Mouse (Mus musculus): ENCODE measurements around the gene Fermt2. TPM values are rescaled to one million over a fixed set of nuclear protein-coding genes. Genes with fewer than 3 reads are reported as not detected.
"Not testable (repeated sequence)": the region's sequence is repeated elsewhere in the genome, so short reads cannot be mapped to it uniquely, and the experiment has no call there.

The Fermt2 gene
- polyA plus RNA-seq, 1 experiment from 2014 or later: 147 TPM

- H3K4me3 ChIP-seq: no peak overlapping the region
- H3K9me3 ChIP-seq: no peaks in the 10 kb centered on the region
- WGBS: 68% methylated on average over 9 of the region's 9 CpGs
- no peak overlapping the region for H3K4me2 ChIP-seq (replicated peaks)
- H3K36me3 ChIP-seq: peaks cover 63% of the 10 kb centered on the region
- H3K27me3 ChIP-seq: no peaks in the 10 kb centered on the region
- H3K9ac ChIP-seq: no peak overlapping the region
- no peak overlapping the region for H3K27ac ChIP-seq
- no peaks in the 10 kb centered on the region for H3K4me1 ChIP-seq
- peak; percentile 72 for ATAC-seq (ENCODE audit: low FRiP score, low read depth)
These were observed 50.7 kb downstream of the Fermt2 start for GRCm38 (mm10) chr14:45478977-45479806.

GRCm38 (mm10) chr14:45478515-45478914 is 51.4 kb downstream of the Fermt2 start:
- Histone ChIP-seq H3K4me3 (no peak overlapping the region), H3K36me3 (peaks cover 66% of the 10 kb centered on the region), H3K9me3 (no peaks in the 10 kb centered on the region), H3K4me2 (replicated peaks) (no peak overlapping the region), H3K4me1 (no peaks in the 10 kb centered on the region), H3K27ac (no peak overlapping the region), H3K9ac (no peak overlapping the region), H3K27me3 (no peaks in the 10 kb centered on the region)
- no peak for ATAC-seq (ENCODE audit: low FRiP score, low read depth)
- WGBS: 66% methylated on average over 3 of the region's 3 CpGs

- ATAC-seq (ENCODE audit: low FRiP score, low read depth): no peak
- 55% methylated on average over 8 of the region's 8 CpGs for WGBS
- Histone ChIP-seq H3K9ac (no peak overlapping the region), H3K9me3 (no peaks in the 10 kb centered on the region), H3K27ac (no peak overlapping the region), H3K4me3 (no peak overlapping the region), H3K4me2 (replicated peaks) (no peak overlapping the region), H3K36me3 (peaks cover 68% of the 10 kb centered on the region), H3K27me3 (no peaks in the 10 kb centered on the region), H3K4me1 (no peaks in the 10 kb centered on the region)
These were observed 52.3 kb downstream of the Fermt2 start for GRCm38 (mm10) chr14:45477651-45478050.

GRCm38 (mm10) chr14:45476990-45477389 is 52.9 kb downstream of the Fermt2 start:
- Histone ChIP-seq H3K4me2 (replicated peaks) (no peak overlapping the region), H3K4me3 (no peak overlapping the region), H3K9ac (no peak overlapping the region), H3K27me3 (no peaks in the 10 kb centered on the region), H3K36me3 (peaks cover 67% of the 10 kb centered on the region), H3K27ac (no peak overlapping the region), H3K4me1 (no peaks in the 10 kb centered on the region), H3K9me3 (no peaks in the 10 kb centered on the region)
- 90% methylated on average over 7 of the region's 7 CpGs for WGBS
- ATAC-seq (ENCODE audit: low FRiP score, low read depth): no peak

GRCm38 (mm10) chr14:45472536-45472935 is 57.4 kb downstream of the Fermt2 start:
- H3K36me3 ChIP-seq: peaks cover 75% of the 10 kb centered on the region
- H3K27ac ChIP-seq: no peak overlapping the region
- H3K9me3 ChIP-seq: 0 out of 2 replicates have a peak, but pooled peaks cover 6% of the 10 kb centered on the region
- H3K4me2 ChIP-seq (replicated peaks): no peak overlapping the region
- no peak for ATAC-seq (ENCODE audit: low FRiP score, low read depth)
- WGBS: 90% methylated on average over 10 of the region's 10 CpGs
- no peaks in the 10 kb centered on the region for H3K4me1 ChIP-seq
- no peaks in the 10 kb centered on the region for H3K27me3 ChIP-seq
- no peak overlapping the region for H3K9ac ChIP-seq
- H3K4me3 ChIP-seq: no peak overlapping the region

- no peaks in the 10 kb centered on the region for H3K27me3 ChIP-seq
- no peak overlapping the region for H3K27ac ChIP-seq
These were observed 60.5 kb downstream of the Fermt2 start for GRCm38 (mm10) chr14:45469446-45469845.

GRCm38 (mm10) chr14:45466371-45466770 is 63.5 kb downstream of the Fermt2 start:
- not testable (repeated sequence) for ATAC-seq (ENCODE audit: low FRiP score, low read depth); H3K4me2 ChIP-seq (replicated peaks); H3K27me3 ChIP-seq; H3K4me3 ChIP-seq; H3K9ac ChIP-seq; H3K27ac ChIP-seq; H3K9me3 ChIP-seq
- H3K4me1 ChIP-seq: peaks cover 19% of the 10 kb centered on the region
- WGBS: 92% methylated on average over 8 of the region's 8 CpGs
- H3K36me3 ChIP-seq: peaks cover 84% of the 10 kb centered on the region

More at GRCm38 (mm10) chr14:45469446-45469845, 60.5 kb downstream of the Fermt2 start:
- Histone ChIP-seq H3K4me3 (no peak overlapping the region), H3K9me3 (0 out of 2 replicates have a peak, but pooled peaks cover 6% of the 10 kb centered on the region), H3K9ac (no peak overlapping the region), H3K4me1 (peaks cover 4% of the 10 kb centered on the region; the same call in 1 of the 2 replicates), H3K36me3 (peaks cover 85% of the 10 kb centered on the region), H3K4me2 (replicated peaks) (no peak overlapping the region)
- 92% methylated on average over 8 of the region's 8 CpGs for WGBS
- no peak for ATAC-seq (ENCODE audit: low FRiP score, low read depth)

- ATAC-seq (ENCODE audit: low FRiP score, low read depth): no peak
- Histone ChIP-seq H3K36me3 (peaks cover 81% of the 10 kb centered on the region), H3K9me3 (0 out of 2 replicates have a peak, but pooled peaks cover 1% of the 10 kb centered on the region)
These were observed 65.6 kb downstream of the Fermt2 start for GRCm38 (mm10) chr14:45464036-45465035.

GRCm38 (mm10) chr14:45463599-45463998 is 66.3 kb downstream of the Fermt2 start:
- ATAC-seq (ENCODE audit: low FRiP score, low read depth): no peak
- no peak overlapping the region for H3K9ac ChIP-seq
- 25% methylated on average over 10 of the region's 10 CpGs for WGBS
- peaks cover 80% of the 10 kb centered on the region for H3K36me3 ChIP-seq
- no peak overlapping the region for H3K27ac ChIP-seq
- no peak overlapping the region for H3K4me3 ChIP-seq
- H3K27me3 ChIP-seq: no peaks in the 10 kb centered on the region
- H3K9me3 ChIP-seq: no peaks in the 10 kb centered on the region
- no peak overlapping the region for H3K4me2 ChIP-seq (replicated peaks)
- H3K4me1 ChIP-seq: peaks cover 19% of the 10 kb centered on the region

More at GRCm38 (mm10) chr14:45464036-45465035, 65.6 kb downstream of the Fermt2 start:
- Histone ChIP-seq H3K27me3 (no peaks in the 10 kb centered on the region), H3K4me2 (replicated peaks) (no peak overlapping the region), H3K27ac (no peak overlapping the region), H3K4me1 (peaks cover 19% of the 10 kb centered on the region), H3K4me3 (no peak overlapping the region), H3K9ac (no peak overlapping the region)
- whole genome bisulfite sequencing: 60% methylated on average over 19 of the region's 19 CpGs

GRCm38 (mm10) chr14:45462875-45463475 is 66.9 kb downstream of the Fermt2 start:
- no peak for ATAC-seq (ENCODE audit: low FRiP score, low read depth)
- Histone ChIP-seq H3K9ac (no peak overlapping the region), H3K4me2 (replicated peaks) (no peak overlapping the region), H3K27me3 (no peaks in the 10 kb centered on the region), H3K27ac (no peak overlapping the region), H3K4me1 (peaks cover 19% of the 10 kb centered on the region), H3K9me3 (no peaks in the 10 kb centered on the region), H3K4me3 (no peak overlapping the region), H3K36me3 (peaks cover 84% of the 10 kb centered on the region)
- 77% methylated on average over 10 of the region's 10 CpGs for WGBS

GRCm38 (mm10) chr14:45462374-45462773 is 67.5 kb downstream of the Fermt2 start:
- Histone ChIP-seq H3K27ac (no peak overlapping the region), H3K36me3 (peaks cover 84% of the 10 kb centered on the region), H3K27me3 (no peaks in the 10 kb centered on the region), H3K9me3 (no peaks in the 10 kb centered on the region), H3K9ac (no peak overlapping the region), H3K4me2 (replicated peaks) (no peak overlapping the region), H3K4me3 (no peak overlapping the region), H3K4me1 (peaks cover 19% of the 10 kb centered on the region)
- 30% methylated on average over 6 of the region's 6 CpGs for WGBS
- ATAC-seq (ENCODE audit: low FRiP score, low read depth): 0 out of 2 replicates have a peak, but pooled peaks have one; percentile 28
